Mouse (Mus musculus): ENCODE measurements around the gene Edc3.

- TF ChIP-seq CTCF (IDR thresholded peaks at IDR 0.05; ENCODE audit: extremely low read depth, insufficient read depth, low read length) (no peak), POLR2A (IDR thresholded peaks at IDR 0.05; ENCODE audit: extremely low read depth, insufficient read depth, low read length) (no peak)
Observed at GRCm38 (mm10) chr9:57773754-57774153, 65.4 kb downstream of the Edc3 start.
